8 mouse cellular contexts compared by ENCODE assay signal in the genomic region with DNA sequence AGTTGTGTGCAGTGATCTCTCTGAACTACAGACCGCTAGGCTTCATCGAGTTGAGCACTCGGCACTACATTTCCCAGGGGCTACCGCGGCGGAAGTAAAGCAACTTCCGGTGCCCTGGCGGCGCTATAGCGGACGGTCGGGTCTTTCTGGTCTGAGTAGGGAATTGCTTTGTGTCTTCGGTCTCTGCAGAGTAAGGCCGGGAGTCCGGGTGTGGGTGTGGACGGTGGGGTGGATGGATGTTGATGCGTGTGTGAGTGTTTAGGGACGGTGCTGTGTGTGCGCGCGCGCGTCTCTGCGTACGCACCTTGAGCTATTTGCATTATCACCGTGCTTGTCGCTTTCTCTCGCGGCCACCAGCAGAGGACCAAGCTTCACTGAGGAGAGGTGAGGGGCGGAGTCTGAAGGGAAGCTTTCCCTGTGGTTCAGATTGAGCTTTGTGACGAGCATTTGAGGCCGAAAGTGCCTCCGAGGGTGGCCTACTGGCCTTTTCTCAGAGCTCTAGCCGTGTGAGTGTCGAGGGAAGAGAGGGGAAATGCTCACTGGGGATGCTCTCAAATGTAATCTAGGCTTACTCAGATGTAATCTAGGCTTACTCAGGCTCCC. TPM values are rescaled to one million over a fixed set of nuclear protein-coding genes. Genes with fewer than 3 reads are reported as not detected.
DNase-seq lines count a peak whose midpoint lies in the region; ATAC-seq lines count a peak whose summit lies in the region.

A gene (plus strand): TSS at position 109 of the 603 bp plus-strand sequence.

- H3K9me3 ChIP-seq in intestine, embryonic 14.5 days (ENCODE audit: control insufficient read depth, low read length) = no peaks in the 10 kb centered on the region

- H3K36me3 ChIP-seq in intestine, embryonic 14.5 days (ENCODE audit: control insufficient read depth, insufficient read depth, low read length) = 0 out of 2 replicates have a peak, but pooled peaks cover 5% of the 10 kb centered on the region

- peak within 1 kb of the TSS; percentile 89 for H3K27ac ChIP-seq in intestine, embryonic 14.5 days (ENCODE audit: low read depth)

- under 1% methylated on average over 35 of the region's 35 CpGs for WGBS in intestine, embryonic 14.5 days

- peak within 1 kb of the TSS; percentile 71 for H3K4me2 ChIP-seq in intestine, embryonic 14.5 days (ENCODE audit: low read length)

- no peaks in the 10 kb centered on the region for H3K4me1 ChIP-seq in intestine, embryonic 14.5 days (replicated peaks; ENCODE audit: control insufficient read depth, insufficient read depth, low read length)

- intact Hi-C loops in left cerebral cortex, postnatal 14 days (cut with DNase I) = no loop called here

- H3K4me3 ChIP-seq in intestine, embryonic 14.5 days (ENCODE audit: low read depth, low read length) = peak within 1 kb of the TSS; percentile 70

- H3K27me3 ChIP-seq in intestine, embryonic 14.5 days (replicated peaks; ENCODE audit: control insufficient read depth, insufficient read depth, low read length) = no peaks in the 10 kb centered on the region

- DNase-seq in adrenal gland, adult 18-20 months (ENCODE audit: low spot score in 2 of 2) = peak; percentile 72 to 79
- DNase-seq in embryo, embryonic 11 days = peak; percentile 93
- peak; percentile 74 for DNase-seq in gastrocnemius, postnatal 25 days
- DNase-seq in intestine, embryonic 14.5 days (ENCODE audit: low spot score) = peak; percentile 93
- peak; percentile 89 to 92 for DNase-seq in left cerebral cortex, postnatal 14 days (ENCODE audit: low spot score in 2 of 2)
- peak; percentile 92 for DNase-seq in mesoderm, embryonic 11.5 days (ENCODE audit: low read depth, low spot score)
- peak; percentile 84 to 88 for DNase-seq in right cerebral cortex, postnatal 36 days (ENCODE audit: low spot score in 2 of 2)
- peak; percentile 90 for DNase-seq in yolk sac, embryonic 10.5 days (ENCODE audit: low spot score)

- peak within 1 kb of the TSS; percentile 77 for H3K9ac ChIP-seq in intestine, embryonic 14.5 days (ENCODE audit: low read length)

- peak; percentile 92 for ATAC-seq in intestine, embryonic 14.5 days (replicated peaks; ENCODE audit: low FRiP score, low TSS enrichment, low read depth)

RNA-seq across cellular contexts. Expression of the gene that starts here (rescaled TPM):
- total RNA-seq in adrenal gland, adult 18-20 months (2021) = 10 to 100 TPM; 13.3 to 16.2 TPM
- total RNA-seq in gastrocnemius, postnatal 25 days (2021) = 1 to 10 TPM; 5.0 to 6.2 TPM
- 28.5 and 32.2 TPM in 2 replicates for polyA plus RNA-seq in intestine, embryonic 14.5 days (2014; fragmentation: Nextera tagmentation; extraction: Ambion mirVana)
- total RNA-seq in left cerebral cortex, postnatal 14 days (2021) = 10 to 100 TPM; 33.7 to 34.4 TPM

Comparison
In these comparisons a context has a peak if more than half of its experiments do, and no peak if none do; other contexts are left out.
1. Peak in every context shown above with its lines: DNase-seq, ATAC-seq, H3K4me3 ChIP-seq and H3K27ac ChIP-seq.